Mouse (Mus musculus) left cerebral cortex, postnatal 25 days (tissue): Measurements from ENCODE around the gene Cep95. TPM values are rescaled to one million over a fixed set of nuclear protein-coding genes. Genes with fewer than 3 reads are reported as not detected.
"Not testable (repeated sequence)": the region's sequence is repeated elsewhere in the genome, so short reads cannot be mapped to it uniquely, and the experiment has no call there.

Source experiments
- DNase-seq, 2 experiments: peaks; one replicate each; pipeline ENCODE4 v3.0.0; 2022; ENCODE audit warnings: low spot score in 2 of 2, mixed read lengths in 1 of 2
- intact Hi-C: fragments of 180-260 bp; cut with DNase I; formaldehyde crosslinking; loops from one replicate; pipeline ENCODE4 v1.15.1; 2025
- total RNA-seq, 2 experiments: library from RNA; stranded (reverse); gene quantifications; 2 replicates each; pipeline ENCODE4 v1.2.3; 2021

Gene Cep95
- 10 to 100 TPM; 11.1 to 11.3 TPM for total RNA-seq

DNA sequence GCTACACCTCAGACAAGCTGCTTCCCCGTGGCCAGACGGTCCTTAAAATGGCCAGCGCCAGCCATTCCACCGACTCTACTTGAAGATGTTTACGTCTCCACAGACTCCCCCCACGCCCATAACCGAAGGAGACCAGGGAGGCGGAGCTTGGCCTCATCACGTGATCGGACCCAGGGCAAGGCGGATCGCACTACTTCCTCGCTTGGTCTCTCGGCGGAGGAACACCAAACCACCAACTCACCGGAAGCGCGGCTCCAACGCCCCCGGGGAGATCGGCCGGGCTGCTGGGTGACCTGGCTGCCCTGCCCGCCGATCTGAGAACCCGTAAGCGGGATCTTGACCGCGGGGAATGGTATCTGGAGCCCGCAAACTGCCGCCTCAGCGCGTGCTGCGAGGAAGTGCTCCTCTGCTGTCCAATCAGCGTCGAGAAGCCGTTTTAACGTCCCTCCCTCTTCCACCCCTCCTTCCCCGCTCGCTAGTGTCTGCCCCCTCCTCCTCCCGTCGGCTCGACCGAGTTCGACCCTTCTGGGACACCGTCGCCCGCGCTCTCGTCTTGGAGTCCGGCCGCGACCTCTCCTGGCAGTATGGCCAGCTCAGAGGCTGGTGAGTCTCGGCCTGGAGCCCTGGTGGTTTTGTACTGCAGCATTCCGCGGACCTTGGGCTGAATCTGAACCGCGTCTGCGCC, at the start of gene Cep95, which contains the start of gene Ddx5:
Cep95 (plus strand) TSS at position 478 of the 685 bp plus-strand sequence.
Ddx5 (minus strand) TSS at position 411 of the 685 bp plus-strand sequence.
- intact Hi-C loops: loop anchor here (2.0 to 5.0 kb wide), 3 partner anchors 26 to 208 kb away; partner anchors contain the start of gene Kpna2
- DNase-seq: peak; percentile 99

DNA sequence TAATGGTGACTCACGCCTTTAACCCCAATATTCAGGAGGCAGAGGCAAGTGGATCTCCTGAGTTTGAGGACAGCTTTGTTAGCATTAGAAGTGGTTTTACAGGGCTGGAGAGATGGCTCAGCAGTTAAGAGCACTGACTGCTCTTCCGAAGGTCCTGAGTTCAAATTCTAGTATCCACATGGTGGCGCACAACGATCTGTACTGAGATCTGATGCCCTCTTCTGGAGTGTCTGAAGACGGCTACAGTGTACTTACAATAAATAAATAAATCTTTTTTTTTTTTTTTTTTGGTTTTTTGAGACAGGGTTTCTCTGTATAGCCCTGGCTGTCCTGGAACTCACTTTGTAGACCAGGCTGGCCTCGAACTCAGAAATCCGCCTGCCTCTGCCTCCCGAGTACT, 48.3 kb upstream of the Cep95 start:
- DNase-seq: not testable (repeated sequence)
- intact Hi-C loops: loop anchor here (10.0 kb wide), 2 partner anchors 236 to 336 kb away; no protein-coding TSS in a partner anchor

DNA sequence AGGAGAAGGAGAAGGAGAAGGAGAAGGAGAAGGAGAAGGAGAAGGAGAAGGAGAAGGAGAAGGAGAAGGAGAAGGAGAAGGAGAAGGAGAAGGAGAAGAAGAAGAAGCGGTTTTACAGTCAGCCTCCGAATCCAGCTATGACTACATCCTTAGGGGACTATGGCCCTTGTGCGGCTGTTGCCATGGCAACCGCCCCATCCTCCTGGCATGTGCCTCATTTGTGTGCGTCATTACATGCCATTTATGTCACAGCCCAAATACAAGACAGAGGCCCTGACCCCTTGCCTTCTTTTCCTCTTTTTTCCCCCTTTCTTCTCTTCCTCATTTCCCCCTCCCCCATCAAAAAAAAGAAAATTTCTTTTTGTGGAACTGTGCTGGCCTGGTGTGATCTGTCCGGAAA, 47.8 kb upstream of the Cep95 start:
- intact Hi-C loops: loop anchor here (10.0 kb wide), 2 partner anchors 236 to 336 kb away; no protein-coding TSS in a partner anchor
- DNase-seq: peak in 1 of 2 experiments; percentile 26

DNA sequence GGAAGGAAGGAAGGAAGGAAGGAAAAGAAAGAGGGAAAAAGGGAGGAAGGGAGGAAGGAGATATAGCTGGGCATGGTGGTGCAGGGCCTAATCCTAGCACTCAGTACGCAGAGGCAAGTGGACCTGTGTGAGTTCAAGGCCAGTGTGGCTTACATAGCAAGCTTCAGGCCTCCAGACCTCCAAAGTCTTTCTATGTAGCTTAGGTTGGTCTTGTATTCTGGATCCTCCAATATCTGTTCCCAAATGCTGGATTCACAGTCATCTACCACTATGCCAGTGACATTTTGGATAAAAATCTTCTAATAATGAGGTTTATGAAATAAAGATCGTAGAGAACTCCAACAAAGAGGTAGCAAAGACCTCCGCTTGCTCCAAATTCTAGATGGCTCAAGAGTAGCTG, 47.2 kb upstream of the Cep95 start:
- intact Hi-C loops: loop anchor here (1.0 to 10.0 kb wide), 3 partner anchors 94 to 337 kb away; no protein-coding TSS in a partner anchor
- no peak for DNase-seq

DNA sequence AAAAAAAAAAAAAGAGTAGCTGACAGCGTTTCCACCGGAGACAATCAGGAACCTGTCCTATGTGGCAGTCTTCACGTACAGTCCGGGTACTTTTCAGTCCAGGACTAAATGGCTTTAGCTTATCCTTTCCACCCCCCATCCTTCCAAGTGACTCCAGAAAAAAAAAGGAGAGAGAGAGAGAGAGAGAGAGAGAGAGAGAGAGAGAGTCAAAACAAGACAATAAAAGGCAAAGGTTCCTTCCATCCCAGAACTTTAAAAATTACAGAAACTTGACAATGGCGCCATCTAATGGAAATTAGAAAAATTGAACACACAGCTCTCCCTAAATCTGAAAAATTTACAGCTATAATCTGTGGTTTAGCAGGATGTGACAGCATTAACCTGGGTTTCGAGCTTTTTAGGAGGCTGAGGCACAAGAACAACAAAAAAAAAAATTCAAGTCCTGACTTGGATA, 46.6 kb upstream of the Cep95 start:
- peak in 1 of 2 experiments; percentile 16 for DNase-seq
- intact Hi-C loops: loop anchor here (1.0 to 10.0 kb wide), 3 partner anchors 94 to 338 kb away; no protein-coding TSS in a partner anchor

DNA sequence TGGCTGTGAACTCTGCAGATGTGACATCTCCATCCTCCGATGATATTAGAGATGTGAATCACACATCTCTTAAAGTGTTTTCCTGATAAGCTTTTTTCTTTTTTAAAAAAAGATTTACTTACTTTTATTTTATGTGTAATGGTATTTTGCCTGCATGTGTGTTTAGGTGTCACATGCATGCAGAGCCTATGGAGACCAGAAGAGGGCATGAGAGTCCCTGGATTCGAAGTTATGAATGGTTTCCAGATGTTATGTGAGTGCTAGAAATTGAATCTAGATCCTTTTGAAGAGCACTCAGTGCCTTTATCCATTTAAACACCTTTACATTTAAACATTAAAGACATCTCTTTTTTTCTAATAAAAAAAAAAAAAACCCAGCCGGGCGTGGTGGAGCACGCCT, 44.1 kb upstream of the Cep95 start:
- no peak for DNase-seq
- intact Hi-C loops: loop anchor here (10.0 kb wide), 2 partner anchors 240 to 340 kb away; no protein-coding TSS in a partner anchor

DNA sequence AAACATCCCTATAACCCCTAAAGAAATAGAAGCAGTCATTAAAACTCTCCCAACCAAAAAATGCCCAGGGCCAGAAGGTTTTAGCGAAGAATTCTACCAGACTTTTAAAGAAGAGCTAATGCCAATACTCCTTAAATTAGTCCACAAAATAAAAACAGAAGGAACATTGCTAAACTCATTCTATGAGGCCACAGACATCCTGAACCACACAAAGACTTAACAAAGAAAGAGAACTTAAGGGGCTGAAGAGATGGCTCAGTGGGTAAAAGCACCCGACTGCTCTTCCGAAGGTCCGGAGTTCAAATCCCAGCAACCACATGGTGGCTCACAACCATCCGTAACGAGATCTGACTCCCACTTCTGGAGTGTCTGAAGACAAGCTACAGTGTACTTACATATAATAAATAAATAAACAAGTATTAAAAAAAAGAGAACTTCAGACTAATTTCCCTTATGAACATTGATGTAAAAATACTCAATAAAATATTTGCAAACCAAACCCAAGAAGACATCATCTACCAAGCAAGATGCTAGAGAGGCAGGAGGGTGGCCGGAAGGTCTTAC, 39.4 kb upstream of the Cep95 start:
- intact Hi-C loops: loop anchor here (10.0 kb wide), 2 partner anchors 245 to 345 kb away; no protein-coding TSS in a partner anchor
- not testable (repeated sequence) for DNase-seq

DNA sequence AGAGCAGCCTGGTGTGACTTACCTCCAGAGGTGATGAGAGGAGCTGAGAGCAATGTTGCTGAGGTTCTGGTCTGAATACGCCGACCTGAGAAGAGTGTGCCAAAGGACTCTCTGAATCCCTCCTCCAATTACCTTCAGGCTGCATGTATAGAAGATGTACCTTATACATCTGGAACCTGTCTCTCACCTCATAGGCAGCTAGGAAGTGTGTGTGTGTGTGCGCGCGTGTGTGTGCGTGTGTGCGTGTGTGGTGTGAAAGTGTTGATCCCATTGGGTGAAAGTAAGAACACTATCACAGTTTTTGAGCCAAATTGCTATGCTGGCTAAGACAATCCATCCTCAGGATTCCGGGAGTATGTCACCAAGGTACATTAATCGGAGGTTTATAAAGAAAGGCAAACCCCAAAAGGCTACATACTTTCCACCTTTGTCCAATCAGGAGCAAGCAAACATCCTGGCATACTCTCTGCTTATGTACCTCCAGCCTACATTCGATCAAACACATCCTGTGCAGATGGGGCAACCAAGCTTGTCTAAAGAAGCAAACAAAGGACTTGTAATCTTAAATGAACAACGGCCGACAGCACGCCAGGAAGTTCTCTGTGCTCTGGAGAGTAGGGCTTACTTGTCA, 38.8 kb upstream of the Cep95 start, which contains the start of gene Pecam1:
Pecam1 (minus strand) TSS at position 508 of the 631 bp plus-strand sequence.
- DNase-seq: no peak
- intact Hi-C loops: no loop called here

DNA sequence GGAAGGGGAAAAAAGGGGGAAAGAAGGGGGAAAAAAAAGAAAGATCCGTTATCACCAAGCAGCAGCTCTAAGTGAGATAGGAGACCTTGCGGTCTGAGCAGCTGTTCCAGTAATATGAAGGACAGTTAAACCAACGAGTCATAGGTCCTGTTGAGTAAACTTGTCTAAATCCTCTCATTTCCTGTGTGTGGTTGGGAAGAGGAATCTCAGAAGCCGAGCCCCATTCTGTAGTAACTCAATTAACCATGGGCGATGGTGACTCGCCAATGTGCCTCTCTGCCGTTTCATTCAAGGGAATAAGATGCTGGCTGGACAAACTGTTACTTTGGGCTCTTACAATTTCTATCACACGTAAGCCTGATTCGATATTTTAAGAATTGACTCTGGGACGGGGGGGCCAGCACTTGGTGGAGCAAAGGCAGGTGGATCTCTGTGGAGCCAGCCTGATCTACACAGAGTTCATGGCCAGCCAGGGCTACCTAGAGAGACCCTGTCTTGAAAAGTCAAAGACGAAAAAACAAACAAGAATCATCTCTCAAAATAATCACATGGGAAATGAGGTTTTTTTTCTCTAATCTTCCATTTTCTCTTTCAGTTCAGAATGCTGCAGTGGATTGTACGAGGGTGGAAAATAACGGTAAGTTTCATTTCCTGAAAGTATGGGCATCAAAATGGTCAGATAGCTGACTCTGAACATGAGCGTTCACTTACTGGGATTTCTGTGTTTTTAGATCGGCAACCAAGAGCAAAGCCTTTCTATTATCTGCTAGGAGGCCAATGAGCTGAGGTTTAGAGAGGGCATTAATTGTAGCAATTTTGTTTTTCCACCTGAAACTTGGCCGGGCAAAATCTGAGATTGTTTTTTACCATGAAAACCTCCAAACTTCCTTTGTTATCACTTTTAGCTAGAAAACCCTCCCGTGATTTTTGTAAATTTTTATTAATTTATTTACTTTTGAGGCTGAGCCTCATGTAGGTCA, 37.7 kb upstream of the Cep95 start, which contains the start of gene Milr1:
Milr1 (plus strand) TSS at position 188 of the 980 bp plus-strand sequence.
- intact Hi-C loops: no loop called here
- DNase-seq: no peak

DNA sequence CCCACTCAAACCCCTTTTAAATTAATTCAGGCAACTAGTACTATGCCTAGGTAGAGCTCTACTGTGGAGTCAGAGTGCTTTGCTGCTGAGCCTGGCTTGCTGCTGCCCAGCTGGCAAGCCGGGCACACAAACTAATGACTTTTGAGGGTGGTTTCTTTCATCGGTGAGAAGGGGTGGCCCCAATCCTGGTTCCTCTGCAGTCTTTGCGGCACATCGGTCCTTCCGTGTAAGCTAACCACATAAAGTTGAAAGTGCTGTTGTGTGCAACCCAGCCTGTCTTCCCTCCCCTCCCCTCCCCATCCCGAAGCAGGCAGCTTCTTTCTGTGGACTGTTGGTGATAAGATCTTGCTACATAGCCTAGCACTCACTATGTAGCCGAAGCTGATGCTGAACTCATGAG, 36.9 kb upstream of the Cep95 start:
- peak in 1 of 2 experiments; percentile 14 for DNase-seq
- intact Hi-C loops: no loop called here

DNA sequence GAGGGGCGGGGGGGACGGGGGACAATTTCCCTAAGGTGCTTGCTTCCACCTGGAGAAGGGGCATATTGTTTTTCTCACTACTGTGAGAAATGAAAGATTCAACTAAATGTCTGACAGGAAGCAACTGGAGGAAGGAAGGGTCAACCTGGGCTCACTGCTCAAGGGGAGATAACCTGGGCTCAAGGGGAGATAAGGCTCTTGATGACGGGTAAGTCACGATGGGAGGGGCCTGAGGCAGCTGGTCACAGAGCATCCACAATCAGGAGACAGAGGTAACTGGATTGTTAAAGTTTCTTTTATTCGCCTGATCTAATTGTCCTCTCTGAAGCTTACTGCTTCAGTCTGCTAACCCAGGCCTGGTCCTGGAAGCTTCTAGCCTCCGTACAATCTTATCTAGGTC, 35.7 kb upstream of the Cep95 start:
- no peak for DNase-seq
- intact Hi-C loops: no loop called here

DNA sequence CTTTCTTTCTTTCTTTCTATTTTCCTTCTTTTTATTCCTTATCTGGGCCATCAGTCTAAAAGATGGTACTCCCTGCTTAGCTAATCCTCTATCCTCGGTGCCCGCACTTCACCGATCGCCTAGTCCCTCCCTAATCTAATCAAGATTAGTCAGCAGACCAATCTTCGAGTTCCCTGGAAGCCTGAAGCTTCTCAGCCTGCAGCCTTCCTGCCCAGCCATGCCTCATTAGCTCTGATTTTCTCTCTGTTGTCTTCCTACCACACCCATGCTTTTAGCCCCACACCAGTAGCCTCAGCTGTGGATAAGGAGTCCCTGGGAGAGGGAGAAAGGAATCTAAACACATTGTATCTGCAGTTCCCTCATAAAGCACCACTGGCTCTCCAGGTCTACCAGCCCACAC, 33.5 kb upstream of the Cep95 start:
- DNase-seq: no peak
- intact Hi-C loops: no loop called here

DNA sequence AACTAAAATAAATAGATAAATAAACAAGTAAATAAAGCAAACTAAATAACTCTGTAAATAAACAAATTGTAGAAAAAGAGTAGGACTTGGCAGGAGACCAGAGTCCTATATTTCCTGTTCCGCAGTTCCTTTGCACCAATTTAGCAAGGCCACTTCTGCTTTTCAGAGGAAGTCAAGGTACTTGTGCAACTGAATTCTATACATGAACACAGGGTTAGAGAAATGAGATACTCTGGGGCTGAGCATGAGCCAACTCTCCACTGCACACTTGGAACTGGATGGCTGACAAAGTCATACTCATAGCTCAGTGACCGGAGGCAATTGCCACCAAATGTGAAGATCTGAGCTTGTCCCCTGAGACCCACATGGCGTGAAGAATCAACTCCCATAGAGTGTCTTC, 30.0 kb upstream of the Cep95 start:
- DNase-seq: peak in 1 of 2 experiments; percentile 15
- intact Hi-C loops: no loop called here

DNA sequence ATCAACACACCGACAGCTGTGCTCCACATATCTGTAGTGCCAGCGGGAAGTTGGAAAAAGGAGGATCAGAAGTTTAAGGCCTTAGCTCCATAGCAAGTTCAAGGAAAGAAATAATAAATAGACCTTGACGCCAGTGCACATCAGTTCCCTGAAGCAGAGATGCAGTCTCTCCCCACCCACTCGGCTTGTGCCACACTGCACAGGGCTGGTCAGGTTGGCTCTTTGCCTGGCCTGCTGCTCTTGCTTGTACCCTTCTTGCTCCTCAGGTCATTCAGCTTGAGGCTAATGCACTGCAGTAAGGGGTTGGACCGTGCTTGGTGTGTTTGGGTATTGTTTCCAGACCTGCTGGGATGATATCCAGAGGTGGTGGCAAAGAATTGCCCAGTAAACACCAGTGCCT, 28.5 kb upstream of the Cep95 start:
- intact Hi-C loops: no loop called here
- DNase-seq: no peak

DNA sequence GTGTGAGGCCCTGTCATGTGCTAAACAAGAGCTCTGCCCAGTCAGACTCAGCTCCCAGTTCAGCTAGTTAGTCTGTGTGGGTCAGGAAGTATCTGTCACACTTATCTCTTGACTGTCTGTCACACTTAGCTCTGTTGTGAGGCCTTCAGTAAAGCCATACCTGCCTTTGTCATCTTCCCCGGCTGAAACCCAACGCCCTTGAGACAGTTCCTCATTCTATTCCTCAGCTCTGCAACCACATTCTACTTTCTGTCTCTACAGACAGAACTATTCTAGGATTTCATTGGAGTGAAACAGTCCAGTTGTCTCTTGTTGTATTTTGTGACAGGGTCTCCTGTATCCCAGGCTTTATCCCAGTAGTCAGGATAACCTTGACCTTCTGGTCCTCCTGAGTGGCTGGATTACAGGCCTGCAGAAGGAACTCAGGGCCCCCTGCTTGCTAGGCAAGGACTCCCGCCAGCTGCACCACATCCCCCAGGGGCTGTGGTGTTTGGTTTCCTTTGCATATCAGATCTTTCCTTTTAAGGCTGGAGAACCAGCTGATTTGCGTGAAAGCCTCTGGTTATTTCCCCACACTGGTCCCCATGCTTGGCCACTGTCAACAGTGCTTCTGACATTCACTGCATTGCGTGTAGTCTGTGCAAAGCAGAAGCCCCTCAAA, 26.8 kb upstream of the Cep95 start:
- peak in 1 of 2 experiments; percentile 25 for DNase-seq
- intact Hi-C loops: no loop called here

DNA sequence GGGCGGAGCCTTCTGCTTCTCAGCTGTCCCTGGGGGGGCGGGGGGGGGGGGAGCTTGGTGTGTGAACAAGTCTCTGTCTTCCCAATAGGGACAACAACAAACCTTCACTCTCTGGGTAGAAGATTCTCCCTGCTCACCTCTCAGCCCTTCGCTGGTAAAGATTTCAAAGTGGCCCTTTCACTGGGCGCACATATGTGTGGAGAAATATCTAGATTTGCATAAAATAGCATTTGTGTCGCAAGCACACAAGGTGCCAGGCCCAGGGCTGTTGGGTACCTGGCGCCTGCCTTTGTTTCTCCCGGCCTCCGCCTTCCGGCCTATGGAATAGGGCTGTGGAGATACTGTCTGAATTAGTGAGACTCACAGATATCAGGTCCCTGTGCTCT, 26.3 kb upstream of the Cep95 start:
- intact Hi-C loops: no loop called here

DNA sequence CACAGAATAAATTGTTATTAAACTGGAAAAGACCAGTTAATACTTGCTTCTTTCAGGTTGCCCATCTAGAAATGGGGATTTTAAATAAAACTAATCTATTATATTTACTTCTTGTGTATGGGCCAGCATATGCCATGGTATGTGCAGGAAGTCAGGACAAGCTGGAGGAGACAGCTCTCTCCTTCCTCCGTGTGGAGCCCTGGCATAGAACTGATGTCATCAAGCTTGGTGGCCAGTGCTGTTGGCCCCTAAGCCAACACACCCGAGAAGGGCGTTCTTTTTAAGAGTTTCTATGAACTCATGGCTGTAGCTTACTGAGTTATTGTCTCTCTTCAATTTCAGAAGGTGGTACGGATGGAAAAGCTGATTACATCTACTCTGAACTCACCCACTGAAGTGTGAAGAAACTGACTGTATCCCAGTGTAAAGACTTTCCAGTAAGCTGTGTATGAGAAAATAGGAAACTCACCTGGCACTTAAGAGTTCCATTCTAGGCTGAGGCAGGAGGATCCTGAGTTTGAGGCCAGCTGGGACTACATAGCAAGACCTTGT, 22.4 kb upstream of the Cep95 start:
- no peak for DNase-seq
- intact Hi-C loops: no loop called here

More for the DNA sequence above, 26.3 kb upstream of the Cep95 start:
- no peak for DNase-seq

DNA sequence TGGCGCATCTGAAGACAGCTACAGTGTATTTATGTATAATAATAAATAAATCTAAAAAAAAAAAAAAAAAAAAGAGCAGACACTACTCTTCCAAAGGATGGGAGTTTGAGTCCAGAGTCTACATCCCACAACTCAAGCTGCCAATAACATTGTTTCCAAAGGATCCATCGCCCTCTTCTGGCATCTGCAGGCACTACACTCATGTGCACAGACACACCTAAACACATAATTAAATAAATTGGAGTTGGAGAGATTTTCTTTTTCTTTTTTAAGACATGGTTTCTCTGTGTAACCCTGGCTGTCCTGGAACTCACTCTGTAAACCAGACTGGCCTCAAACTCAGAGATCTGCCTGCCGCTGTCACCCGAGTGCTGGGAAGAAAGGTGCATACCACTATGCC, 21.5 kb upstream of the Cep95 start:
- intact Hi-C loops: no loop called here

More for the DNA sequence above, 21.5 kb upstream of the Cep95 start:
- DNase-seq: no peak
